Mouse (Mus musculus): ENCODE measurements around the gene Srek1ip1. TPM values are rescaled to one million over a fixed set of nuclear protein-coding genes. Genes with fewer than 3 reads are reported as not detected.

The Srek1ip1 gene
- polyA plus RNA-seq, 1 experiment from 2014 or later = 22.6 TPM

DNA sequence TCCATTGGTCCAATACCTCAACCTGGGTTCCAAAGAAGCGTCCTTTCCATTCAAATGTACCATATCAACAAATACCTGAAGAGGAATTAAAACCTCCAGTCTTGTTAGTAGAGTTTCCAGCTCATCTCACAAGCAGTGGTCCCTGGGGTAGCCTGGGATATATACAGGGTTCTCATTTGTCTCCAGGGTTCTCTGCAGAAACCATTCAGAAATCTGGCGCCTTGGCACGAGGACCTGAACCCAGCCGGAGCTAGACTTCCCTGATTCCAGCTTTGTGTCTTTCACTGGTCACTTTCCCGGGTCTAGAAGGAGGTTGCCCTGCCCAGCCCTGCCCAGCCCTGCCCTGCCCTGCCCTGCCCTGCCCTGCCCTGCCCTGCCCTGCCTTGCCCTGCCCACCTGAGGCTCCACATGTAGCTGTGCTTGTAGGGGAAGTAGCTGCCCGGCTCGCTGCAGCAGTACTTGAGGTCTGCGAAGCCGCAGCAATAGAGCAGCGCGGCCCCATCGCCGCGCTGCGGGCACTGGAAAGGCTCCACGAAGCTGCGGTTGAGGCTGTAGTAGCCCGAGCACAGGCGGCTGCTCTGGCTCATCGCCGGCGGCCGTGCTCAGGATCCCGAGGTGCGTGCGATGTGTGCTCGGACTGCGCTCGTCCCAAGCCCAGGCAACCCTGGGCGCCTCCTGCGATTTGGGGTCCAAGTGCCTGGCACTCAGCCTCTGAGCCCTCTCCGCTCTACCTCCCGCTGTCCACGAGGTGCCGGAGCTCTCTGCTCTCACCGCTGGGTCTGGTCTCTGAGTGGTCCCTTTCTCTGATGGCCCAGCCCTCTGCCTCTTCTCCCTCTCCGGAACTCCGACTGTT is 71.1 kb downstream of the Srek1ip1 start, which contains the start of gene Shisal2b:
Shisal2b (minus strand) TSS at position 767 of the 853 bp plus-strand sequence.
- Histone ChIP-seq H3K4me1 (replicated peaks) (peaks cover 11% of the 10 kb centered on the region), H3K9ac (replicated peaks) (peak within 1 kb of the TSS; percentile 75)
- WGBS = 4% methylated on average over 38 of the region's 38 CpGs

DNA sequence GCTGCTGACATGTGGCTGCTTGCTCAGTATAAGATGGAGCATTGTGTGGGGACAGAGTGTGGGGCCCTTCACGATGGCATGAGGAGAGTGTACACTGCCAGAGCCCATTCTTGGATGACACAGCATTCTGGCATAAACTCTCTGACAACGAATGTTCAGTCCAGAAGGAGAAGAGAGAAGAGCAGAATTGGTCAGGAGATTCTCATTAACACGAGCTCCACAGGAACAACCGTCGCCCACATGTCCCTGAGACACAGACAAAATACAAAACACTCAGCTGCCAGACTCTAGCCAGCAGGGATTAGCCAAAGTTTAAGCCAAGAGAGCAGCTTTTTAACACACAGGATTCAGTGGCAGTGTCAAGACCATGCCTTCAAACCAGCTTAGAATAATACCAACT is 74.4 kb downstream of the Srek1ip1 start:
- Histone ChIP-seq H3K4me3 (replicated peaks) (no peak overlapping the region), H3K4me2 (replicated peaks) (no peak overlapping the region), H3K9ac (replicated peaks) (no peak overlapping the region), H3K4me1 (replicated peaks) (peaks cover 11% of the 10 kb centered on the region), H3K9me3 (no peaks in the 10 kb centered on the region), H3K27ac (no peak overlapping the region), H3K27me3 (peaks cover 31% of the 10 kb centered on the region), H3K36me3 (no peaks in the 10 kb centered on the region)
- WGBS = 71% methylated on average over 5 of the region's 5 CpGs
- no peak for ATAC-seq

More for the DNA sequence above, 71.1 kb downstream of the Srek1ip1 start, which contains the start of gene Shisal2b:
- H3K27me3 ChIP-seq = peaks cover 32% of the 10 kb centered on the region
- no peak within 1 kb of the TSS for H3K27ac ChIP-seq
- H3K4me2 ChIP-seq (replicated peaks) = peak within 1 kb of the TSS; percentile 95
- H3K36me3 ChIP-seq = no peaks in the 10 kb centered on the region
- ATAC-seq = peak; percentile 93
- no peaks in the 10 kb centered on the region for H3K9me3 ChIP-seq
- H3K4me3 ChIP-seq (replicated peaks) = peak within 1 kb of the TSS; percentile 54

DNA sequence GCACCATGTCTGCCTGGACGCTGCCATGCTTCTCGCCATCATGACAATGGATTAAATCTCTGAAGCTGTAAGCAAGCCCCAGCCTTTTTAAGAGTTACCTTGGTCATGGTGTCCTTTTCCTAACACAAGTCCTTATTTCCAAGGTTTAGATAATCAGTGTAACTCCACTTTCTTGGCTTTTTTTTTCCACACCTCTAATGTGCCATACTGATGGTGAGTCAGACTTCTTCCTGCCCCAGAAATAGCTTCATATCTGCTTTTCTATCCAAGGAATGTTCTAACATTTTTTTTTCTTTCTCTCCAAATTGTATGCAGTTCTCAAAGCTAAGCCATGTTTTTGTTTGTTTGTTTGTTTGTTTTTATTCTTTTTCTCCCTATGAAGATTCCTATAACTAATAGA is 77.6 kb downstream of the Srek1ip1 start:
- H3K36me3 ChIP-seq = no peaks in the 10 kb centered on the region
- H3K27me3 ChIP-seq = peaks cover 5% of the 10 kb centered on the region
- ATAC-seq = no peak
- no peak overlapping the region for H3K4me2 ChIP-seq (replicated peaks)
- H3K4me1 ChIP-seq (replicated peaks) = no peaks in the 10 kb centered on the region
- H3K9ac ChIP-seq (replicated peaks) = no peak overlapping the region
- H3K27ac ChIP-seq = no peak overlapping the region
- no peak overlapping the region for H3K4me3 ChIP-seq (replicated peaks)
- H3K9me3 ChIP-seq = no peaks in the 10 kb centered on the region
- 84% methylated on average over 2 of the region's 2 CpGs for WGBS

DNA sequence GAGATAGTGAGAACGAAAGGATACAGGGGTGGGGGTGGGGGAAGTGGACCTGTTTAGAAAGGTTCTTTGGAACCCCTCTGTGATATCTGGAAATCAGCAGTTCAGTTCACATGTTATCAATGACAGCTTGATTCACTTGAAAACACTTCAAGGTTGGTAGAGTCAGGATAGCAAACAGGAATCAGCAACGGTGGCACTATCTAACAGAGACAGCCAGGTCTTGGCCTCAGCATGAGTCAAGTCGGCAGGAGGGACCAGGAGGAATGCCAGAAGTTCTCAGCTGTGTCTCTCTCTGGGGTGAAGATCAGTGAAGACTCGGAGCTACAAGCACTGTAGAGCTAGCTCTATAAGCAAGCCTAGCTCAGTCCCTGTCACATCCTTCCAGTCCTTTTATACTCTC is 86.2 kb downstream of the Srek1ip1 start:
- no peak overlapping the region for H3K9ac ChIP-seq (replicated peaks)
- H3K27ac ChIP-seq = no peak overlapping the region
- H3K9me3 ChIP-seq = no peaks in the 10 kb centered on the region
- H3K4me2 ChIP-seq (replicated peaks) = no peak overlapping the region
- no peaks in the 10 kb centered on the region for H3K4me1 ChIP-seq (replicated peaks)
- whole genome bisulfite sequencing = 84% methylated on average over 4 of the region's 4 CpGs
- no peaks in the 10 kb centered on the region for H3K36me3 ChIP-seq
- H3K27me3 ChIP-seq = no peaks in the 10 kb centered on the region
- ATAC-seq = no peak
- no peak overlapping the region for H3K4me3 ChIP-seq (replicated peaks)

DNA sequence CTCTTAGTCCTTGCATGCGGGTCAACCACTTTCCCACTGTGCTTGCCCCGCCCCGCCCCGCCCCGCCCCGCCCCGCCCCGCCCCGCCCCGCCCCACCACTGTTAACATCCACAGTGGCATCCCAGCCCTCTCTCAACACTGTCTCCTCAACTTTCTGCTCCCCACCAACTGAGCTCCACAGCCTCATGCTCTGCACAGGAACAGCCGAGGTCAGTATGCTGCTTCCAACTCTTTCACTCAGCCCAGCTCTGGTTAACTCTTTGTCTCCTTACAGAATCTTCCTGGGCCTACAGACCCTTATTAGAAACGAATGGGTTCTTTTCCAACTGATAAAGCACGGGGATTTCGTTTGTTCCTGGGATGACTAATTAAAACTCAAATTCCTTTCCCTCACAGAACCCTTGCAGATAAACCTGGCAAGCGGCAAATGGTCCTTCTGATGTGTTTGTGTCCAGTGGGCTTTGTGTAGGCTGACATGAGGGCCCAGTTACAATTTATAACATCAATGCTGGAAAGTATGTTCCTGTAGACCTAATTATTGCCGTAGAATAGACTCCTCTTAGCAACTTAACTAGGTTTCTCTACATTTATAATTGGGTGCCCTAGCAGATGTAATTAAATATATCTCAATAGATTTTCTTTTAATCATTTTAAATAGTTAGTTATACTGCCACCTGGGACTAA is 91.4 kb downstream of the Srek1ip1 start:
- Histone ChIP-seq H3K36me3 (no peaks in the 10 kb centered on the region), H3K9me3 (no peaks in the 10 kb centered on the region), H3K4me2 (replicated peaks) (no peak overlapping the region), H3K27me3 (no peaks in the 10 kb centered on the region), H3K9ac (replicated peaks) (no peak overlapping the region), H3K27ac (no peak overlapping the region), H3K4me1 (replicated peaks) (no peaks in the 10 kb centered on the region), H3K4me3 (replicated peaks) (no peak overlapping the region)
- no peak; the same call in 1 of the 2 replicates for ATAC-seq
- 27% methylated on average over 16 of the region's 16 CpGs for WGBS

DNA sequence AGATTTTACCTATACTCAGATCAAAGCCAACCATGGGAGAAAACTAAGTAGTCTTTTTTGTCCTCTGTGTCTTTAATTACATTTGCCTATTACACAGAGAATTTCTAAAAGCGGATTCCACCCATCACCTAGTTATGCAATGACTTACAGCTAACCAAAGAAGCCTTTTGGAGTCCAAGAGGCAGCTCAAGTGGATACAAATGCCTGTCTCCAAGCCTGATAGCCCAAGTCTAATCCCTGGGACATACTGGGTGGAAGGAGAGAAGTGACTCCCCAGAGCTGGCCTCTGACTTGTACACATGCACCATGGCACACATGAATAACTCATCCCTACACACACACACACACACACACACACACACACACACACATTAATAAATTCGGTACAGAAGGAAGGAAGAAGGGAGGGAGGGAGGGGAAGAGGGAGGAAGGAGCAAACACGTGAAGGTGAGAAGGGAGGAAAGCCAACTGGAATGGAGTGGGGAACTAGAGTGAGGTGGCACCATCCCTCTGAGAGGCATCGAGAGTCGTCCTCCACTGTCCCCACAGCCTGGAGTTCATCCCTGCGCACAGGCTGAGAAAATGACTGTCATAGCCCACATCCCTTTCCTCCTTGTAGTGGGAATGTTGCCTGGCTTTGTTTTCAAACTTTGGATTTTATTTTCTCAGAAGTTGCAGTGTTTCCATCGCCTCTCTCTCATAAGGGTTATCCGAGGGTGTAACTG is 94.2 kb downstream of the Srek1ip1 start:
- Histone ChIP-seq H3K9ac (replicated peaks) (no peak overlapping the region), H3K36me3 (no peaks in the 10 kb centered on the region), H3K4me1 (replicated peaks) (no peaks in the 10 kb centered on the region), H3K27ac (no peak overlapping the region), H3K4me3 (replicated peaks) (no peak overlapping the region), H3K9me3 (no peaks in the 10 kb centered on the region), H3K4me2 (replicated peaks) (no peak overlapping the region), H3K27me3 (no peaks in the 10 kb centered on the region)
- no peak for ATAC-seq
- 79% methylated on average over 8 of the region's 8 CpGs for WGBS

Other genes starting within 250 kb of the Srek1ip1 start
- 26.4 and 37.2 TPM in 2 replicates for gene Cwc27, start 24.7 kb downstream of the Srek1ip1 start, polyA plus RNA-seq (2015; fragmentation: Nextera tagmentation; extraction: Ambion mirVana)
- gene Shisal2b, start 71.4 kb downstream of the Srek1ip1 start, polyA plus RNA-seq (2015; fragmentation: Nextera tagmentation; extraction: Ambion mirVana) = 0.71 and 1.0 TPM in 2 replicates